Mouse (Mus musculus) adrenal gland (tissue): Measurements from ENCODE around the gene Timm8a2.

Experiments
- intact Hi-C: fragments of 180-260 bp; cut with DNase I; formaldehyde crosslinking; loops from one replicate; pipeline ENCODE4 v1.15.1; 2025

The Timm8a2 gene

DNA sequence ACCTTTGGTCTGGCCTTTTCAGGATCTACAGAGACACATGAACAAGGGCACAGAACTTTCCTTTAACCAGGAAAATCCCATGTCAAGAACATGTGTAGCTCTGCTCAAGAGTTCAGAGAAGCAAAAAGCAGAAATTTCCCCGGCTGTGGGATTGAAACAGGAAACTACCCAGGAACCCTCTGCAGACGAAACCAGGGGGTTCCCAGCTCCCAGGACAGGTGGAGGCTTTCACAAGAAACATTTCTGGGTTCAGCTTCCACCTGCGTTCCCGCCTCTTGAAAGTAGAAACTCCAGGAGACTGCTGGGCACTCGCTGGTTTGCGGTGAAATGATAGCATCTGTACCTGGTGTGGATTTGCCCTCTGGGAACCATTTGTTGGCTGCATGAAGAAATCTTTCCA lies 22.4 kb downstream of the Timm8a2 start:
- intact Hi-C loops: no loop called here

DNA sequence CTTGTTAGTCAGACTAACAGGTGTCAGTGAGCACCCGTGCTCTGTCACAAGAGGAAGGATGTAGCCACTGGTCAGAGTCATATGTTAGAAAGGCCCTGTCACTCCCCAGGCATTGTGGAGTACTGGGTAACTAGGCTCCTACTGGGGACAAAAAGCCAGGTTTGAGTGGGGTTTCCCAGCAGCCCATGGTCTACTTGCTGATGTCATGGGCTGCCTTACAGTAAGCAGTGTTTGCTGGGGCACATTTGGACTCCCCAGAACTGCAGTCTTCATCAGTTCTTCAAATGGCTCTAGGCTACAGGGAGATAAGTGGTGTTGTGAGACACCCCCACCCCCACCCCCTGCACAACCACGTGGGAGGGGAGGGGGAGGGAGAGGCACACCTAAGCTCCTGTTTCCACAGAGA lies 23.5 kb downstream of the Timm8a2 start:
- intact Hi-C loops: no loop called here

DNA sequence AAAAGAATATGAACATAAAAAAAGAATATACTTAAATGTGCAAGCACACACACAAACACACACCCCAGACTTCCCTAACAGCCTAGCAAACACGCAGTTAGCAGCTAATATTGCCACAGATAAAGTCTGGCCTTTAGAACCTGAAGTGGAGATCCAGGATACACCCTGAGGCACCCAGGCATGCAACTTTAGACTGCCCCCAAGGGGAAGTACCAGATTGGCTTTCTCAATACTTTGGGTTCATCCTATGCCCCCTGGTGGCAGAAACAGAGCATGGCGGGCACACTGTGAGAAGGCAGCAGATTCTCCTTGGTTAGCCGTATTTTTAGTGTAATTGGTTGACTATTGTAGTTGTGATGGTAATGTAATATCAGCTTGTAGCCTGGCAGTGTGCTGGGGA lies 26.2 kb downstream of the Timm8a2 start:
- intact Hi-C loops: loop anchor here (1.0 to 10.0 kb wide), 4 partner anchors 64 to 198 kb away; no protein-coding TSS in a partner anchor

DNA sequence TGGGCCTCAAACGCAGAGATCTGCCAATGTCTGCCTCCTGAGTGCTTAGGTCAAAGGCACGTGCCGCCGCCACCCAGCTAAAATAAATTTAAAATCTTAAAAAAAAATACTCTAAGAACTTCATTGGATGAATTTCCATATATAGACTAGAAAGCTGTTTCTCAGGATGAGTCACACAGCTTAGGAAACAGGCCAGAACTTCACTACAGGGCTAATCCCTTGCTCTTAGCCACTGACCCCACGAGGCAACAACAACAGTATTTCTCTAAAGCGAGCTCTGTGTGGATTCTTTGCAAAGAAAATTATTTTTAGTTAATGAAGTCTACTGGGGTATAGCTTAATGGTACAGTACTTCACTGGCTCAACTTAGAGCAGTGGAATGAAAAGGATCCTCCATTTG lies 26.9 kb downstream of the Timm8a2 start:
- intact Hi-C loops: loop anchor here (5.0 to 10.0 kb wide), 3 partner anchors 63 to 199 kb away; no protein-coding TSS in a partner anchor

DNA sequence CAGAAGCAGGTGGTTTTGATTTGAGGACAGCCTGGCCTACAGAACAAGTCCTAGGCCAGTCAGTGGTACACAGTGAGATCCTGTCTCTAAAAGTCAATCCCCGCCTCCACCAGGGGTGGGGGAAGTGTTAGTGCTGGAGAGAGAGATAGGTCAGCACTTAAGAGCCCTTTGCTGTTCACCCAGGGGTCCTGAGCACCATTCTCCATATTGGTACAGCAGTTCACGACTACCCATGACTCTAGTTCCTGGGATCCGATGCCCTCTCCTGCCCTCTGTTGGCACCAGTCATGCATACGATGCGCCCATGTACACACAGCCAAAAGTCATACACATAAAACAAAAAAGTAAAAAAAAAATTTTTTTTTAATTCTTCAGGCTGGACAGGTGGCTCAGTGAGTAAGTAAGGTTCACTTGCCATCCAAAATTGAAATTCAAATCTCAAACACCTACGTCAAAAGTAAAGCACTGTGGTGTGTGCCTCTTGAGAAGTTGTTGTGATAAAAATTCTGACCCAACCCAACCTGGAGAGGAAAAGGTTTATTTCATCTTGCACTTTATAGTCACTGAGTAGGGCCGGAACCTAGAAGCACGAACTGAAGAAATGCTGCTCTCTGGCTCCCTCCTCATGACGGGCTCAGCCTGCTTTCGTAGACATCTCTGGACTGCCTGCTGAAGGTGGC lies 28.1 kb downstream of the Timm8a2 start:
- intact Hi-C loops: loop anchor here (5.0 to 10.0 kb wide), 3 partner anchors 62 to 200 kb away; no protein-coding TSS in a partner anchor

DNA sequence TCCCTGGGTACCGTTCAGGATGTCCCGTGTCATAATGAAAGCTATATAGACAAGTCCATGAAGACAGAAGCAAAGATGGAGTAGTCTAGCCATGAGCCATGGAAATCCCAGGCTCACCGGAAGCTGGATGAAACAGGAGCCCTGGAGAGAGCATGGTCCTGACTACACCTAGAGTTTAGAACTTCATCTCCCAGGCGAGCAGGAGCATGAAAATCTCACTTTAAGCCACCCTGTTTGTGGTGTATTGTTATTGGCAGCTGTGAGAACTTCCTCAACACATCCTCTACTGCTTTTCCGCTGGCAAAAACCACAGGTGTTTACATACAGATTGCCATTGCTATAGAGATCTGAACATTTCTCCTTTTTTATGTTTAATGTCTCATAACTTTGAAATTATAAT lies 29.1 kb downstream of the Timm8a2 start:
- intact Hi-C loops: loop anchor here (5.0 to 10.0 kb wide), 3 partner anchors 61 to 201 kb away; no protein-coding TSS in a partner anchor

DNA sequence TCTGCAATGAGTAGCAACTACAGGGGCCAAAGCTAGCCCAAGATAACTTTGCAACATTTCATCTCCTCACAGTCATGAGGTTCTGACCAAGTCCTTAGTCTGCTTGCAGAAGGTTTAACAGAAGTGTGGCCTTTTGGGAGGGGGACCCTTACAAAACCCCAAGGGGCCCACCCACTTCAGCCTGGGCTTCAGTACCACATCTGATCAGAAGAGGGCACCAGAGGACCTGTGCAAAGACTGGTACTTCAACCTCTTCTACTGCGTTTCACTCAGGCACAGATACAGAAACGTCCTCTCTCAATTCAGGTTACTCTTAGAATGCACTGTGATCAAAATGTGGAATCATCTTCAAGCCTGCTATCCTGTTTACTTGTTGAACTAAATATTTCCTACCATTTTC lies 30.0 kb downstream of the Timm8a2 start:
- intact Hi-C loops: loop anchor here (5.0 to 10.0 kb wide), 3 partner anchors 60 to 202 kb away; no protein-coding TSS in a partner anchor

DNA sequence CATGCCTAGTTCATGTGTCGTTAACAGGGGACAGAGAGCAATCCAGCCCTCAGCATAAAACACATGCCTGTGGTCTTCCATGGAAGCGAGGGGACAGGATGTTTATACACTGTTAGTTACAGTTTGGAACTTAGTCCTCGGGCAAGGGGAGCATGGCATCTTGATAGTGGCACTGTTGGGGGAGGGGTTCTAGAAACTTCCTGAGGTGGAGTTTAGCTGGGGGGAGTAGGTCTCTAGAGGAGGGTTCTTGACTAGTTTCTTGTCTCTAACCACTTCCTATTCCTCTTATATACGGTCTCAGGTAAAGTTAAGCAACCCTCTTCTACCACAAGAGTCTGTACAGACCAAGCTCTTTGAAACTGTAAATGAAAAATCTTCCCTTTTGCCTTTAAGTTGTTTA lies 31.8 kb downstream of the Timm8a2 start:
- intact Hi-C loops: loop anchor here (10.0 kb wide), 1 partner anchor 59 kb away; no protein-coding TSS in a partner anchor

DNA sequence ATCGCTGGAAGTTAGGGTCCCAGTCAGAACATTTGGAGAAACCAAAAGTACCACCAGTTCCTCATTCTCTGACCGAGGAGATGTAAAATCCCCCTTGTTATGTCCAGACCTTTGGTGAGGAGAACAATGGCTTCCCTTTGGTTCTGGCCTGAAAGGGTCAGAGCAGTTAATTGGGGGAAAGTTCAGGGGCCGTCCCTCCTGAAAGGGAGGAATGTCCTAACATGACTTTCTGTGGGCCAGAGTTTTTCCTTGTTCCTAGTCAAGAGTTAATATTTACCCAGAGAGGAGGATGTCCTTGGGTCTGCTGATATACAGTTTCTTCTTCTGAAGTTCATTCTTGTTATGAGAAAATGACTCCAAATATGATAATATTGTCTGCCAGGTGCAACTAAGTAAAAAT lies 33.6 kb downstream of the Timm8a2 start:
- intact Hi-C loops: loop anchor here (10.0 kb wide), 1 partner anchor 57 kb away; no protein-coding TSS in a partner anchor

DNA sequence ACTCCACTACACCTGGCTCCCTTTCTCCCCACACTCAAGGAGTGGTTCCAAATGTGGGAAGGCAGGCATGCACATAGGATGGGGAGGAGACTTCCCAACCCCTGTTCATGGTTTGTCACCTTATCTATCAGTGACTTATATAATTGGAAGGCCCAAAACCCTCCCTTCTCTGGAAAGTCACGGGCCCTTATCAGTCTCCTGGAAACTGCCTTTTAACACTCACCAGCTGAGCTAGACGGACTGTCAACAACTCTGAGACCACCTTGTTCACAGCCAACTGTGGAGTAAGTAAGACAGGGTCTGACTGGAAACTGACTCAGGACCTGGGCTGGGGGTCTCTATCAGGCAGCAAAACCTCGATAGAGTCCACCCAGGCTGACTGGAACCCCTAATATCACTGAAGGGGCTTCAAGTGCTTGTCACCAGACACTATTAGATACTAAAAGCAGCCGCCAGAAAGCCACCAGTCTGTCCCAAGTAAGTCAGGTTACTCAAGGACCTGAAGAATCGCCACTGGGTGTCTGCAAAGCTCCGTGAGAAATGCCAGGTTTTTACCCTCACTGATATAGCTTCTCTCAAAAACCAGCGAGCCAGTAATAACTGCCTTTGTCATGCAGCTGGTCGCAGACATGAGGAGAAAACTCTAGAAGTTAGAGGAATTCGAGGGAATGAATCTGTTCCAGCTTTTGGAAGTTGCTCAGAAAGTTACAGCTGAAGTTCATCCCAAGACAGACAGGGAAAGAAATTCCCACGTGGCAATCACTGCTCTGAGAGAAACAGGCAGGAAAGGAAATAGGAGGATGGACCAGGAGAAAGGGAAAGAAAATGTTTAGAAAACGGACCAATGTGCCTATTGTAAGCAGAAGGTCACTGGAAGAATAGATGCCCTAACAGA lies 34.6 kb downstream of the Timm8a2 start:
- intact Hi-C loops: loop anchor here (10.0 kb wide), 1 partner anchor 56 kb away; no protein-coding TSS in a partner anchor

DNA sequence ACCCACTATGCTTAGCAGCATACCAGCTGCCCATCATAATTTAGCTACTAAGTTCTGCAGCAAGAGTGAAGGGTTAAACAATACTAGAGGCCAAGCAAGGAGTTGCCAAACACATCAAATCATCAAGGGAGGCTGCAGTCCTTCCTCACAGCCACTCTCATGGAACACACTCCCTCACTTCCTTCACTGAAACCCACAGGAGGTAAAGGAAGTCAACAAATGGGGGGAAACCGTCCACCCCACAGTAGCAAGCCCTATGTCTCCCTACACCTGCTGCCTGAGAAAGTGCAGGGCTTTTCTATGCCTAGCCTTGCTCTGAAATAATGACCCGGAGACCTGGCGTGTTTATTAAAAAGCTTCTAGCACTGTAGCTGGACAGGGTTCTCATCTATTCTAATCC lies 35.5 kb downstream of the Timm8a2 start:
- intact Hi-C loops: loop anchor here (10.0 kb wide), 1 partner anchor 55 kb away; no protein-coding TSS in a partner anchor

DNA sequence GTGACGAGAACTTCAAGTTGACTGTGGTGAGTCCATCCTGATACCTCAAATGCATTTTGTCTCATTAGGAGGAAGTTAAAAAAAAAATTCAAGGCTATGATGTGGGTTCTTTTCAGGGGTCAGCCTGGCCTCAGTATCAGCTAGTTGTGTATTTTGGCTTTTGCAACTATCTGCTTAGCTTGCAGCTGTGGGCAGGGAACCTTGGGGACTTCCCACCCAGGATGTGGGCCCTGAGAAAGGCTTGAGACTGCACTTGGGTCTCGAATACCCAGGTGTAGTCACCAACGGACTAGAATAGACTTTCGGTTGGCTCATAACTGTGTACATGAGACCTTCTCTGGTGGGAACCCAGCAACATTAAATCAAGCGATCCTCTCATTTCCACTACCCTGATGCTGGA lies 38.9 kb downstream of the Timm8a2 start:
- intact Hi-C loops: no loop called here

DNA sequence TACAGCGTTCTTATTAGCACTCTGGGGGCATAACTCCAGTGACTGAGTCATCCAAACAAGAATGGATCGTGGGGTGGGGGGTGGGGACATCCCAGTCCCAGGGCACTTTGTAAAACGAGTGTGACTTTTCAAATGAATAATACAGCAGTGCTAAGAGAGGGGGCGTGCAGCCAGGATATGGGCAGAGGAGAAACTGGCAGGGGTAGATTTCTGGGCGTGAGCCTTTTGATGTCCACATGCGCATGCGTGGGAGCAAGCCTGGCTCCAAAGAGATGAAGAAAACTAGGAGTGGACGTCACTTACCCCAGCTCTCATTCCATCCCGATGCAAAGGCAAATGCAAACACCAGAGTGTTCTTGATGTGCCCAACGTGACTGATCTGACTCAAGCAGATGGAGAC lies 39.9 kb downstream of the Timm8a2 start:
- intact Hi-C loops: no loop called here

DNA sequence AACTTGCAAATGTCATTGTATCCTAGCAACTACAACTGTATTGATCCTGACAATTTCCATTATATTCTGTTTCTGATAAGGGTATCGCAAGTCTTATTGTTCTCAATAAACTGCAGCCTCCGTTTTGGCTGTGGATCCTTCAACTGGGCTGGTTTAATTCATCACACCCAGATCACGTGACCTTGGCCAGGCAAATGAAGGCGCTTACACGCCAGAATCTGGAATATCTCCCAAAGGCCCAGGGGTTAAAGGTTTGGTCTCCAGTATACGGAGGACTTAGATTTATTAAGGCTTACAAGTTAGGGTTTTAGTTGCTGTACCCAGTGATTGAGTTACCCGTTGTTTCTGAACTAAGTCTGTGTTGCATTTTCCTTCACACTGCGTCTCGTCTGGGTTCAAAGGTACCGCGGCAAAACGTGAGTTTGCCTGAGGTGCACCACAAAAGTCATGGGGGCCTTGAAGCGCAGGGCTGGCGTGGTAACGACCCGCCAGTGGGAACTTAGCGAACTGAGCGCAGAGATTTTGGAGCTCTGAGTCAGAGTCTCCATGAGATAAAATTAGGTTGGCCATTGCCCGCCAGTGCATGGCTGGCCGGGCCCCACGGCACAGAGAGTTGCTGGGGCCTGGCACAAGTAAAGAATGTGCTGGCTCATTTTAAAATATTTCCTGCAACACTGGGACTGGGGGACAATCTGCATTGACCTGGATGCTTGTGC lies 41.2 kb downstream of the Timm8a2 start:
- intact Hi-C loops: no loop called here

DNA sequence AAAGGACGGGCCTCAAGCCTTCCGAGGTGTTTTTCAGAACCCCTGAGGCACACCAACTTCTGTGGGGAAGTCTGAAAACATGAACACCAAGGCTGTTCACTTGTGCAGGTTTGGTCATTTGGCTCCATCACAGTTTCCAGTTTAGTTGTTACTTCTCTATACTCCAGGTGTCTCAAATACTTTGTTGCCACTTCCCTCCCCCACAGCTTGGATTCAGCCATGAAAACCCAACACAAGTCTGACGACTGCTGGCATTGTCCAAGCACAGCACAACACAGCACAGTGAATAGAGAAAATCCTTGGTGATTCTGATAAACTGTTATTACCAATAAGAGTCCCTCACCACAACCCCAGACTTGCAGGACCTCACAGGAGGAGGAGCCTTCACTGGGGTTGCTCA lies 42.5 kb downstream of the Timm8a2 start:
- intact Hi-C loops: no loop called here

DNA sequence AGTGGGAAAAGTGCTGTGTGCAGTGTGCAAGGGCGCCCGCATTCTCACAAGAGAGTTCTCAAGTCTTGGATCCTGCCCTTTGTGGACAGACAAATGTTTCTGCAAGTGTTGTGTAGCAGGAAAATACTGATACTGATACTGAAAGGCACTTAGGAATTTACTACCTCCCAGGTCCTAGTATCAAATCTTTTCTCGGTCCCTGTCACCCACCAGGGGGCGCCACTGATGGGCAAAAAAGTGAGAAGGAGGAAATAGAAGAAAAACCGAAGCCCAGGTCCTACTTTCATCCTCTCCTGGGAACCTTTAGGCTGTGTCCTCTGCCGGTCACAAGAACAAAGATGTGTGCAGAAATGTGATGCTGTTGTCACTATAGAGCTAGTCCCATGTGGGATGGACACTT lies 45.0 kb downstream of the Timm8a2 start:
- intact Hi-C loops: no loop called here

DNA sequence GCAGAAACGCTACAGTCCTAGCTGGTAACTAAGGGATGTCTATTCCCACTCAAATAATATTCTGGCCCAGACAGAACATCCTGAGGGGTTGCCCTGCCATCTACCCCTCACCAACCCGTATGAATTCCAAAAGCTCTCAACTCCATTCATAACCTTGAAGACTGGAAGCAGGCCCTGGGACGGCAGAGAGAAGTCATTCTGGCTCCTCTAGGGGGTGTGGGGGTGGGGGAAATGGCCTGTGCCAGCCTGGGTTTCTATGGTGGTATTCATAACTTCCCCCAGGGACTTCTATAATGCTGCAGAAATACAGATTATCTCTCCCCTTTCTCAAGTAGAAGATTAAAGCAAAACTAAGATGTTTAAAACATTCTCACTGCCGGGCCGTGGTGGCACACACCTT lies 45.4 kb downstream of the Timm8a2 start:
- intact Hi-C loops: no loop called here

DNA sequence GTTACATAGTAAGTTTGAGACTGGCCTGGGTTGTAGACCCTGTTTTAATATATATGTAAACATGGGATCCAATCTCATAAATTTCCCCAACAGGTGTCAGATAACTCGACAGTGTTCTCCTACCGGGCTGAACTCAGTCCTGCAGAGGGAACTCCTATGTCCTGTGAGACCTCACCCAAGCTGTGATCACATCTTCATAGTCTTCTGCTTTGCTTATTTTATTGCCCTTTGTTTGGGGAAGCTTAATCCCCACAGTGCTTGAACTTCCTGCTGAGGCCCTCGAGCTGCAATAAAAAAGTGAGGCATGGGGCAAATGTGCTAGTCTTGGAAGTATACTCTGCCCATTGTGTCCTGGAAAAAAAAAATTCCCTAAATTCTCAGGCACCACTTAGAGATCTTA lies 46.8 kb downstream of the Timm8a2 start:
- intact Hi-C loops: no loop called here

DNA sequence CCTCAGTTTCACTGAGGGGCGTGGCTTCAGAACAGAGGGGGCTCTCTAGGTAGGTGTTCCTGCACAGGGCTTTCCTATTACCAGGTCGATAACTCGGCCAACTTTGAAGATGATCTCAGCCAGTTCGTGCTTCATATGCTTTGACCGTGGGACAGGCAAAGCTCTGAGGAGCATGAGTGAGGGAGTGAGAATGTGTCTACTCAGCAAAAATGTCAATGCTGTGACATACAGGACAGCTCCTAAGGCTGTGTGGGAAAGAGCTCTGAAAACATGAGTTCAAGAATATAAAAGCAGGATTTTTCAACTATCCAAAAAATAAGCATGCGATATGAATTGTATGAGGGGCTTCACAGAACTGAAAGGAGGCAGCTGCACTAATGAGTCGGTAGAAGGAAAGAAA lies 49.0 kb downstream of the Timm8a2 start:
- intact Hi-C loops: no loop called here

DNA sequence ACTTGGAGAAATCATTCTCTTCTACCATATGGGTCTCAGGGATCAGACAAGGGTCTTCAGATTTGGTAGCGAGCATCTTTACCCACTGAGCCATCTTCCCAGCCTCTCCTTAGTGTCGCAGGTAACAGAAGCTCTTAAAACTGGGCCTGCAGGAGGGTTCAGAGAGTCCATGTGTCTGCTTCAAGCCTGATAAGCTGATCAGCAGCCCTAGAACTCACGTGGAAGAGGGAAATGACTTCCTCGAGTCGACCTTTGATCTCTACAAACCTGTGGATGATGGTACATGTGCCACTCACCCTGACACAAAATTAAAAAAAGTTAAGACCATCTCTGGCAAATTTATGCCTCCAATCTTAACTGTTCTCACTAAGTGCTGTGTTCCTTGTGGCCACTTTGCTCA lies 53.5 kb downstream of the Timm8a2 start:
- intact Hi-C loops: no loop called here
